Mouse (Mus musculus): ENCODE results near the gene Unc79.
A peak's percentile ranks its signal among the peaks of the same experiment; 100 is the strongest.

GRCm38 (mm10) chr12:103142550-103143010 lies 193.9 kb downstream of the Unc79 start:
- TF ChIP-seq EP300 (optimal IDR thresholded peaks at IDR 0.05) (no peak), CTCF (IDR thresholded peaks at IDR 0.05; ENCODE audit: low read depth) (peak; percentile 81)
